Mouse (Mus musculus) heart, embryonic 14.5 days (tissue): ENCODE measurements around the gene A3galt2. TPM values are rescaled to one million over a fixed set of nuclear protein-coding genes. Genes with fewer than 3 reads are reported as not detected.

Experiments used
- ATAC-seq: fragments of 200-750 bp; cut with Nextera tagmentation; 2 replicates; pipeline ENCODE4 v1.8.0; 2017; ENCODE audit warnings: low read depth, moderate TSS enrichment; ENCODE audit not compliant: insufficient number of reproducible peaks, insufficient read depth, low FRiP score
- H3K27ac ChIP-seq, 2 experiments: fragments of 200-500 bp in 1 of 2; fragments of 300-500 bp in 1 of 2; sonication (generic) in 1 of 2; replicated peaks in 1 of 2; 2 replicates each; pipeline ENCODE4 v1.5.1; 2012 to 2014; ENCODE audit warnings: low read depth in 2 of 2, low read length in 2 of 2, control low read depth in 1 of 2, mild to moderate bottlenecking in 1 of 2, mixed read lengths in 1 of 2; ENCODE audit not compliant: control insufficient read depth in 1 of 2, insufficient read depth in 1 of 2
- H3K27me3 ChIP-seq: fragments of 300-500 bp; sonication (generic); 2 replicates; pipeline ENCODE4 v1.6.1; 2014; ENCODE audit warnings: mild to moderate bottlenecking, low read length, control low read depth; ENCODE audit not compliant: control insufficient read depth, insufficient read depth
- H3K36me3 ChIP-seq: fragments of 300-500 bp; sonication (generic); 2 replicates; pipeline ENCODE4 v1.6.1; 2014; ENCODE audit warnings: mild to moderate bottlenecking, control low read depth, low read length, mixed read lengths; ENCODE audit not compliant: control insufficient read depth, insufficient read depth
- H3K4me1 ChIP-seq, 2 experiments: fragments of 200-500 bp in 1 of 2; fragments of 300-500 bp in 1 of 2; sonication (generic) in 1 of 2; 2 replicates each; pipeline ENCODE4 v1.6.1; 2012 to 2014; ENCODE audit warnings: low read length in 2 of 2, control low read depth in 1 of 2, mixed read lengths in 1 of 2; ENCODE audit not compliant: control insufficient read depth in 2 of 2, insufficient read depth in 2 of 2
- H3K4me2 ChIP-seq: fragments of 300-500 bp; sonication (generic); 2 replicates; pipeline ENCODE4 v1.6.1; 2014; ENCODE audit warnings: mild to moderate bottlenecking, low read length
- H3K4me3 ChIP-seq, 2 experiments: fragments of 200-500 bp in 1 of 2; fragments of 300-500 bp in 1 of 2; sonication (generic) in 1 of 2; 2 replicates each; pipeline ENCODE4 v1.5.1; 2012 to 2014; ENCODE audit warnings: low read length in 2 of 2, mild to moderate bottlenecking in 2 of 2, control low read depth in 1 of 2, low read depth in 1 of 2, moderate library complexity in 1 of 2; ENCODE audit not compliant: control insufficient read depth in 1 of 2, insufficient read depth in 1 of 2
- H3K9ac ChIP-seq: fragments of 300-500 bp; sonication (generic); 2 replicates; pipeline ENCODE4 v1.6.1; 2014; ENCODE audit warnings: mild to moderate bottlenecking, low read length
- H3K9me3 ChIP-seq: fragments of 300-500 bp; sonication (generic); 2 replicates; pipeline ENCODE4 v1.6.1; 2016; ENCODE audit warnings: low read length, control low read depth; ENCODE audit not compliant: control insufficient read depth
- WGBS: fragments of 180-500 bp; shearing (Covaris S2); extraction: QIAGEN DNeasy Blood & Tissue Kit; methylation state at CpG from one replicate; pipeline ENCODE4 v1.1.7; 2014; 5-methylcytosine and 5-hydroxymethylcytosine counted together
- polyA plus RNA-seq: library from polyadenylated mRNA; unstranded; fragments of >200 nt; fragmentation: Nextera tagmentation; extraction: Ambion mirVana; gene quantifications from 2 replicates; pipeline ENCODE4 v1.2.1, GENCODE M21; 2014

Gene A3galt2
- polyA plus RNA-seq, 1 experiment from 2014 or later, result 0.12 TPM

DNA sequence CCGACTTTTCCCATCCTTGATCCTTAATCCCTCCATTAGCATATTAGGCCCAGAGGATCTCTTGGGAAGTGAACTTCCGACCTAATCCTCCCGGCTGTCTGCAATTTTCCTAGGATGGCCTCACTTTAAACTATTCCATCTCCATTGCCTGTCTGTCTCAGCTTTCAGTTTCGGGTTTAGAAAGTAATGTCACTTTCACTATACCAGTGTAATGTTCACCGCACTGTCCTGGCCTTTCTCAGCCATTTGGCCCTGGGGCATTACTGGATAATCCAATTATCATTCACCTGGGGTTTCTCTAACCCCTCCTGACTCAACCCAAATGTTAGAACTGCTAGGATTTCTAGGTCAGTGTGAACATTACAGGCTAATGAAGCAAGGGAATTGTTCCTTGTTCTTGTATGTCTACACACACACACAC is 26.7 kb upstream of the A3galt2 start:
- Histone ChIP-seq H3K4me1 (peaks cover 30 to 61% of the 10 kb centered on the region in 2 experiments), H3K27me3 (no peaks in the 10 kb centered on the region), H3K9me3 (no peaks in the 10 kb centered on the region), H3K9ac (peak overlapping the region; percentile 96), H3K4me2 (peak overlapping the region; percentile 84), H3K4me3 (peak overlapping the region; percentile 66 to 97), H3K36me3 (peaks cover 12% of the 10 kb centered on the region), H3K27ac (peak overlapping the region; percentile 83 to 94)
- under 1% methylated on average over 5 of the region's 5 CpGs for WGBS
- ATAC-seq, result no peak

DNA sequence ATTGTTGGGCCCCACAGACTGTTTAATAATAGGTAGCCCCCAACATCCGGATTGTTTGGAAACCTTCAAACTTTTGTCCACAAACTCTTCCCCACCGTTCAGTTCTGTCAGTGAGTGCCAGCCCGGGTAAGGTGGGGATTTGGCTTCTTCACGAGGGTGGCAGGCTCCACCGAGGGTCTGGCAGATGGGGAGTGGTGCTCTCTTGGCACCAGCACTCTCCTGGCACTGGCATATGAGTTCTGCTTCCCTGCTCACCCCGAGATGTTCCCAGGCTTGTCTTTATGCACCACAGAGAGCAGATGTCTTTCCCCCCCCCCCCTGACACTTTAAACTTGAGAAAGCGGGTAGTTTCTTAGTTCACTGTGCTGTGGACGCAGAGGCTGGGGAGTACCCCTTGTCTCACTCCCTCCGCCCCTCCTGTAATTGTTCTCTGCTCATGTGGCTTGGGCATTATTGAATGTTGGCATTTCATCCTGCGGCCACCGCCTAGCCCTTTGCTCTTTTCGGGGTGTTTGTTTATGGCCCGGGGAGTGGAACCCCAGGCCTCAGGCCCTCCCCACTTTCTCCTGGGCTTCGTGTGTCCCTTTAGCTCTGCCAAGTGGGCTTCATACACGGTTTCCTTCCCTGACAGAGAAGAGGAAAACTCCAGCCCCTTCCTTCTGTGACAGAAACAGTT is 26.0 kb upstream of the A3galt2 start:
- Histone ChIP-seq H3K36me3 (peaks cover 12% of the 10 kb centered on the region), H3K4me2 (peak overlapping the region; percentile 84), H3K27ac (peak overlapping the region; percentile 83 to 94), H3K4me1 (peaks cover 30 to 62% of the 10 kb centered on the region in 2 experiments), H3K4me3 (peak overlapping the region; percentile 66 to 97), H3K9ac (peak overlapping the region; percentile 96), H3K27me3 (no peaks in the 10 kb centered on the region), H3K9me3 (no peaks in the 10 kb centered on the region)
- 33% methylated on average over 15 of the region's 15 CpGs for WGBS
- no peak for ATAC-seq

DNA sequence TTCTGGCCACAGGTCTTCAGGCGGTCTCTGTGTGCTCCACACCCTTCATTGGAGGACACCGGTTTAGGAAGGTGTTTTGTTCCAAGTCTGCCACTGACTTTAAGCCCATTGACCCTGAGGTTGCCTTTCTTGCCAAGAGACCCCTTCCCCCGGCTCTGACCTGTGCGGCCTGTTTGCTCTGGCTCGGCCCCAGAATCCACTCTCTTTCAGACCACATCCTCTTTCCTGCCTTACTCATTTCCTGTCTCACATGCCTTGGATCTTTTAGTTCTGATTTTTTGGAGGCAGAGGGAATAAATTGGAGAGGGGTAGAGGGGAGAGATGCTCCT is 25.5 kb upstream of the A3galt2 start:
- peaks cover 12% of the 10 kb centered on the region for H3K36me3 ChIP-seq
- H3K27me3 ChIP-seq, result no peaks in the 10 kb centered on the region
- peaks cover 32 to 63% of the 10 kb centered on the region in 2 experiments for H3K4me1 ChIP-seq
- peak overlapping the region; percentile 66 to 97 for H3K4me3 ChIP-seq
- WGBS, result 38% methylated on average over 5 of the region's 5 CpGs
- peak overlapping the region; percentile 83 to 94 for H3K27ac ChIP-seq
- no peak for ATAC-seq
- H3K9ac ChIP-seq, result peak overlapping the region; percentile 96
- H3K9me3 ChIP-seq, result no peaks in the 10 kb centered on the region
- peak overlapping the region; percentile 84 for H3K4me2 ChIP-seq

DNA sequence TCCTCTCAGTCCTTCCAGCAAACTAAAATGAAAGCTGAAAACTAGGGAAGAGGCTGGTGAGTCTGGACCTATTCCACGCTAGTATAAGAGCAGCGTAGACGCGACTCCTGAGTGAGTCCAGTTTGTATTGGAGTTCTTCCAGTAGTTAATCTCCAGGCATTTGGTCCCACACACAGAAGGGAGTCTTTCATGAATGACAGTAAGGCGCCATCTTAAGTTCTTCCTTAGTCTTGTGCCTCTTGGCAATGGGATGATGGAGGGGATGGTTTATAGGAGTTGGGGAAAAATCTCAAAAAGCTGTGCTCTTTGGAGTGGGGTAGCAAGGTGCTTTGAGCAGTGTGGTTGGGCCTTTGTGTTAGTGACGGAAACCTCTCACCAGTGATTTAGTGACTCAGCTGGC is 24.9 kb upstream of the A3galt2 start:
- ATAC-seq, result no peak
- peak overlapping the region; percentile 83 to 94 for H3K27ac ChIP-seq
- no peaks in the 10 kb centered on the region for H3K27me3 ChIP-seq
- peak overlapping the region; percentile 96 for H3K9ac ChIP-seq
- H3K9me3 ChIP-seq, result no peaks in the 10 kb centered on the region
- H3K4me3 ChIP-seq, result peak overlapping the region in 1 of 2 experiments; percentile 66; a peak in 2 of 4 replicates
- H3K36me3 ChIP-seq, result peaks cover 12% of the 10 kb centered on the region
- 60% methylated on average over 6 of the region's 6 CpGs for WGBS
- peaks cover 34 to 69% of the 10 kb centered on the region in 2 experiments for H3K4me1 ChIP-seq
- H3K4me2 ChIP-seq, result peak overlapping the region; percentile 84

DNA sequence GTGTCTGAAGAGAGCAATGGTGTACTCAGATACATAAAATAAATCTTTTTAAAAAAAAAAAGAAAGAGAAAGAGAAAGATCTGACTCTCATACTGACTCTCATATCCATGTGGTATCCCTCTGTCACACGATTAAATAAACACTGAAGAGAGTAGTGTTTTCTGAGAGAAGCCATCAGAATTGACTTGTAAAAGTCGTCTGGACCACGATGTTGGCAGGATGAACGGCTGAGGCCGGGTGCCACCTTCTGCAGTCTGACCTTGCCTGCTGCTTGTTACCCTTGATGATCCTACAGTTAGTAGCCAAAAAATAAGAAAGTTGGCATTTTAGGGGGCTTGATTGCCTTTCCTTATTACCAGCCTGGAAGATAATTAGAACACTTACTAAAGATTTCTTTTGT is 22.4 kb upstream of the A3galt2 start:
- no peak for ATAC-seq
- H3K27me3 ChIP-seq, result no peaks in the 10 kb centered on the region
- no peak overlapping the region; a peak in 1 of 4 replicates for H3K27ac ChIP-seq
- 40% methylated on average over 5 of the region's 5 CpGs for WGBS
- no peak overlapping the region for H3K9ac ChIP-seq
- peaks cover 16% of the 10 kb centered on the region for H3K36me3 ChIP-seq
- H3K9me3 ChIP-seq, result no peaks in the 10 kb centered on the region
- peaks cover 50 to 90% of the 10 kb centered on the region in 2 experiments for H3K4me1 ChIP-seq
- peak overlapping the region; percentile 1; the same call in 1 of the 2 replicates for H3K4me2 ChIP-seq
- no peak overlapping the region for H3K4me3 ChIP-seq

DNA sequence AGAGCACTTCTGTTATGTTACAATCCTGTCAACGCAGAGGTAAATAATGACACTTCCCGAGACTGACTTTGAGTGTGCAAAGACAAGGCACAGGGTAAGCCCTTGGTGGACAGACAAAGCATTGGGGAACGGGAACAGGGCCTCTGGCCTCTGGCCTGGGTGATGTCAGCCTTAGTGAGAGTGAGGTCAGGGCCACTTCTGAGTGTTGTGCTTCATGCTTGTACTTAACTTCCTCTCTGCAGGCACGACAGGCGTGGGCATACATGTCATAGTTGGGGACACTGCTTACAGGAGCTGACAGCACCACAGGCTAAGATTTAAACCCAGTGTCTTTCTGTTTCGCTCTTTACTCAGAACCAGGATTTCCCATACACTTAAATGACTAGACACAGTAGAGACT is 21.7 kb upstream of the A3galt2 start:
- no peak overlapping the region for H3K4me3 ChIP-seq
- H3K9ac ChIP-seq, result 0 out of 2 replicates have a peak overlapping the region, but pooled peaks have one; percentile 44
- H3K27ac ChIP-seq, result peak overlapping the region; percentile 80 to 83
- WGBS, result 15% methylated on average over 6 of the region's 6 CpGs
- peaks cover 55 to 96% of the 10 kb centered on the region in 2 experiments for H3K4me1 ChIP-seq
- no peaks in the 10 kb centered on the region for H3K9me3 ChIP-seq
- no peak for ATAC-seq
- H3K36me3 ChIP-seq, result peaks cover 16% of the 10 kb centered on the region
- H3K4me2 ChIP-seq, result peak overlapping the region; percentile 46
- H3K27me3 ChIP-seq, result no peaks in the 10 kb centered on the region

DNA sequence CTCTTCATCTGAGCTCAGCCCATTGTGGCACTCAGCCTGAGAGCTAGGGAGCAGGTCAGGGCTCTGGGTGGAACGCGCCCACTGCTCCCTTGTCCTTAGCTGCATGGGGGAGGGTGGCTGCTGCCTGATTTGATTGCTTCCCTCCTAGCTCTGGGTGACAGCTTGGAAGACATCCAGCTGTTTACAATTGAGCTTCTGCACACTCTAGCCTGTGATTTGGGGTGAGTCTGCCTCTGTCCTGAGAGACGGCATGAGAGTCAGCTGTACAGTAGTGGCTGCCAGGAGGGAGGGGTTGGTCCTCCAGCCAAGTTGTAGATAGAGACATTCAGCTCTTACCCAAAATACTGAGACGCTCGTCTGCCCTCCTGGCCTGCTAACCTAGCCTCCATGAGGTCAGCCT is 20.9 kb upstream of the A3galt2 start:
- WGBS, result 7% methylated on average over 5 of the region's 5 CpGs
- ATAC-seq, result peak; percentile 71
- H3K27ac ChIP-seq, result peak overlapping the region; percentile 80 to 83
- no peaks in the 10 kb centered on the region for H3K9me3 ChIP-seq
- H3K4me1 ChIP-seq, result peaks cover 53 to 90% of the 10 kb centered on the region in 2 experiments
- H3K9ac ChIP-seq, result 0 out of 2 replicates have a peak overlapping the region, but pooled peaks have one; percentile 23
- peaks cover 16% of the 10 kb centered on the region for H3K36me3 ChIP-seq
- H3K4me2 ChIP-seq, result peak overlapping the region; percentile 46
- H3K27me3 ChIP-seq, result no peaks in the 10 kb centered on the region
- H3K4me3 ChIP-seq, result no peak overlapping the region
